Comparison of ENCODE assay signal across 8 mouse cellular contexts in genomic region chr2:3816142-3816609, GRCm38 (mm10).
DNase-seq lines count a peak whose midpoint lies in the region; ATAC-seq and TF ChIP-seq lines count a peak whose summit lies in the region.

No protein-coding gene starts in this region.

- H3K36me3 ChIP-seq in lung, embryonic 14.5 days (ENCODE audit: insufficient read depth): no peaks in the 10 kb centered on the region
- H3K36me3 ChIP-seq in lung, postnatal 0 days (ENCODE audit: insufficient read depth, low read length): no peaks in the 10 kb centered on the region

- no peaks in the 10 kb centered on the region for H3K27me3 ChIP-seq in lung, embryonic 14.5 days (ENCODE audit: insufficient read depth, low read length)
- H3K27me3 ChIP-seq in lung, postnatal 0 days (replicated peaks; ENCODE audit: insufficient read depth, low read length): no peaks in the 10 kb centered on the region

- no peaks in the 10 kb centered on the region for H3K4me1 ChIP-seq in lung, embryonic 14.5 days (ENCODE audit: insufficient read depth)
- H3K4me1 ChIP-seq in lung, adult 2 months (ENCODE audit: control insufficient read depth, insufficient read depth, low read length): no peaks in the 10 kb centered on the region
- no peaks in the 10 kb centered on the region for H3K4me1 ChIP-seq in lung, postnatal 0 days (ENCODE audit: insufficient read depth, low read depth, low read length)

- TF ChIP-seq POLR2A in lung, adult 2 months (IDR thresholded peaks at IDR 0.05; ENCODE audit: borderline replicate concordance, extremely low read depth, low read depth, low read length): no peak

- no peak overlapping the region for H3K27ac ChIP-seq in lung, embryonic 14.5 days (ENCODE audit: low read depth)
- H3K27ac ChIP-seq in lung, postnatal 0 days (ENCODE audit: low read length): no peak overlapping the region

- DNase-seq in lung, embryonic 14.5 days: peak; percentile 79
- DNase-seq in lung, adult 2 months: no peak
- peak; percentile 66 for DNase-seq in cerebellum, adult 11-12 months
- peak; percentile 51 for DNase-seq in kidney, postnatal 10 days
- peak; percentile 58 for DNase-seq in lung, postnatal 0 days (ENCODE audit: low spot score)
- no peak for DNase-seq in spleen, adult 12 weeks (ENCODE audit: low spot score)
- no peak for DNase-seq in spleen, postnatal 14 days (ENCODE audit: low spot score in 2 of 2)

- ATAC-seq in lung, embryonic 14.5 days (ENCODE audit: insufficient read depth): no peak
- peak; percentile 96 for ATAC-seq in frontal cortex, adult (ENCODE audit: low TSS enrichment)
- no peak for ATAC-seq in lung, postnatal 0 days

- peak; percentile 43 for TF ChIP-seq CTCF in lung, embryonic 14.5 days (IDR thresholded peaks at IDR 0.05; ENCODE audit: low read depth)
- no peak for TF ChIP-seq CTCF in lung, adult 2 months (IDR thresholded peaks at IDR 0.05; ENCODE audit: insufficient read depth, low read length)
- TF ChIP-seq CTCF in lung, postnatal 0 days (IDR thresholded peaks at IDR 0.05): peak; percentile 37; the same call in 1 of the 2 replicates

- H3K9ac ChIP-seq in lung, embryonic 14.5 days: no peak overlapping the region
- H3K9ac ChIP-seq in lung, postnatal 0 days (replicated peaks; ENCODE audit: low read depth): no peak overlapping the region

- TF ChIP-seq EP300 in lung, postnatal 0 days (IDR thresholded peaks at IDR 0.05): no peak

- 66% methylated on average over 6 of the region's 6 CpGs for WGBS in lung, embryonic 14.5 days
- 61% methylated on average over 6 of the region's 6 CpGs for WGBS in lung, adult 2 months
- 64% methylated on average over 6 of the region's 6 CpGs for WGBS in lung, postnatal 0 days

- H3K4me2 ChIP-seq in lung, embryonic 14.5 days: no peak overlapping the region
- H3K4me2 ChIP-seq in lung, postnatal 0 days (replicated peaks; ENCODE audit: low read depth, low read length): no peak overlapping the region

- no peaks in the 10 kb centered on the region for H3K9me3 ChIP-seq in lung, embryonic 14.5 days (ENCODE audit: low read depth, low read length)
- no peaks in the 10 kb centered on the region for H3K9me3 ChIP-seq in lung, postnatal 0 days (ENCODE audit: low read length)

- H3K4me3 ChIP-seq in lung, embryonic 14.5 days (ENCODE audit: low read depth, low read length): no peak overlapping the region
- H3K4me3 ChIP-seq in lung, adult 2 months (replicated peaks; ENCODE audit: extremely low read depth, low read depth, low read length): no peak overlapping the region
- no peak overlapping the region for H3K4me3 ChIP-seq in lung, postnatal 0 days (ENCODE audit: low read depth, low read length)

Comparison
In these comparisons a context has a peak if more than half of its experiments do, and no peak if none do; other contexts are left out.
1. DNase-seq: peak in lung, embryonic 14.5 days (single experiment), cerebellum, adult 11-12 months (single experiment), kidney, postnatal 10 days (single experiment) and lung, postnatal 0 days (single experiment); none in lung, adult 2 months (single experiment), spleen, adult 12 weeks (single experiment) and spleen, postnatal 14 days (0 of 2).